Mouse (Mus musculus) cerebral cortex, adult 2 months (tissue): ENCODE measurements around the gene Shmt1.

Source experiments
- WGBS: fragments of 180-500 bp; shearing (Covaris S2); methylation state at CpG from one replicate; pipeline ENCODE4 v1.1.7; 2018; 5-methylcytosine and 5-hydroxymethylcytosine counted together

Shmt1 gene

GRCm38 (mm10) chr11:60811618-60812017, at the start of gene Shmt1:
Shmt1 (minus strand) TSS chr11:60811718.
- WGBS = 30% methylated on average over 6 of the region's 6 CpGs

DNA sequence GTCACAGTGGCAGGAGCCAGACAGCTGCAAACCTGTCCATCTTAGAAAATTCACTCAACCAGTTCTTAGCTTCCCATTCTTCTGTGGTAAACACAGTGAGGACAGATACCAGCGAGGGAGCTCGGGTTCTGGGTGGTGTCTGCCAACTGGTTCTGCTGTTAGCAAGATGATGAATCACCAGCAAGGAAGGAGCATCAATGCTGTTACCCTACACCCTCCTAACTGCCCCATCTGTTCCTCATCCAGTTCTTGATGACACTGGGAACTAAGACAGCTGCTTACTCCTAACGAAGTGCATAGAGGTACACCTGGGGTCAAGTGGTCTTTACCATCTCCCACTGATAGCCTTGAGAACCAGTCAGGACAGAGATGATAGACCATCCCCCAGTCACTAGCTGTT, 45.1 kb upstream of the Shmt1 start:
- WGBS = 48% methylated on average over 3 of the region's 3 CpGs

GRCm38 (mm10) chr11:60845415-60845814, 33.9 kb upstream of the Shmt1 start:
- WGBS = 74% methylated on average over 5 of the region's 5 CpGs

GRCm38 (mm10) chr11:60843412-60843811, 31.9 kb upstream of the Shmt1 start:
- 93% methylated on average over 5 of the region's 5 CpGs for WGBS

DNA sequence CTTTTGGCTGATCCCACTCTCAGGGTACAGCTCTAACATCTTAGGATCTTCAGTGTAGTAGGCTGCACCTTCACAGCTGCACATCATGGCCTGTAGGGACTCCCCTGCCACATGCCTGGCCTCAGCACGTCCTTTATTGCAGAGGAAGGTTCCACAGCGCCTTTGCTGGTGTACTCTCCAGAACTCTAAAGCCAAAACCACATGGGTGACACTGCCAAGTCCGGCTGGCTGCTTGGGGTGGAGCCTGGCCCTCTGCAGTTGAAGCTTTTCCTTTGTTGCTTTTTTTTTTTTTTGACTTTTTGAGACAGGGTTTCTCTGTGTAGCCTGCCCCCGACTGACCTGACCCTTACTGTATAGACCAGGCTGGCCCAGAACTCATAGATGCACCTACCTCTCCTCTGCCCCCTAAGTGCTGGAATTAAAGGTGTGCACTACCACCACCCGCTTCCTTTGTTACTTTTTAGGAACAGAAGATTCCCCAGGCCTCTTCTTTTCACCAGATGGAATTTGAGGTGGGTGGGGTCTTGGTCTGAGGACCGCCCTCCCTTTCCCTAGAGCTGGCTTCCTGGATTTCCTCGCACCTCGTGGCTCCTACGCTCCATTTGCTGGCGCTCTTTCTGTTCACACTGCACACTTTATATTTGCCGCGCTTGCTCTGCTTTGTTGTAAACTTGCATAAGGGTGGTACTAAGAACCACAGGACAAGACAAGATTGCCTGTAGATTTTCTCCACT, 30.1 kb upstream of the Shmt1 start:
- 55% methylated on average over 12 of the region's 12 CpGs for WGBS

DNA sequence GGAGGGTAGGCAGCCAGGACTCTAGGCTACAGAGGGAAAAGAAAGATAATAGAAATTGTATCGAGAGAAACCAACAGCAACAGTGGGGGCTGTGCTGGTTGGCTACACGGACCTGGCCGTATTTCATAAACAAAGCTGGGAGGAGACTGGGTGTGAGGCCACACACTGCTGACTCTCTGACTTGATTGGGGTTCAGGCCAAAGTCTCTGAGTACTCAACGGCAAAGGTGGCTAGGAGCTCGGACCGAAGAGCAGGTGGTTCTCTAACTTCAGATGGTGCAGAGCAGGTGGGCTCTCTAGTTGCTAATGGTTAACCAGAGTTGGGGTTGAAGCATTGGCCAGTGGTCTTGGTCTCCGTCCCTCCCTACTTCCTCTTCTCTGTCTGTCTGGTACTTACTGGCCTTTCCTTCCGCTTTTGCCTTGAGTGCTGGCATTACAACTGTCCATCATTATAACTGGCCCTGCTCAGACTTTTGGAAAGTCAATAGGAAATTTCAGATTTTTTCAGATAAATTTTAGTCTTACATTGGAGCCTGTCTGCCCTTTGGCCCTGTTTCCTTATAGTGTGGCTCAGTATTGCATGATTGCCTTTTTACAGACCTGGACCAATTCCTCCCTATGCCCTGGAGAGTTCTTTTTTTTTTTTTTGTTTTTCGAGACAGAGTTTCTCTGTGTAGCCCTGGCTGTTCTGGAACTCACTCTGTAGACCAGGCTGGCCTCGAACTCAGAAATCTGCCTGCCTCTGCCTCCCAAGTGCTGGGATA, 26.3 kb upstream of the Shmt1 start:
- WGBS = 86% methylated on average over 10 of the region's 10 CpGs

- WGBS = 95% methylated on average over 6 of the region's 6 CpGs
Observed at GRCm38 (mm10) chr11:60836897-60837296, 25.4 kb upstream of the Shmt1 start.

DNA sequence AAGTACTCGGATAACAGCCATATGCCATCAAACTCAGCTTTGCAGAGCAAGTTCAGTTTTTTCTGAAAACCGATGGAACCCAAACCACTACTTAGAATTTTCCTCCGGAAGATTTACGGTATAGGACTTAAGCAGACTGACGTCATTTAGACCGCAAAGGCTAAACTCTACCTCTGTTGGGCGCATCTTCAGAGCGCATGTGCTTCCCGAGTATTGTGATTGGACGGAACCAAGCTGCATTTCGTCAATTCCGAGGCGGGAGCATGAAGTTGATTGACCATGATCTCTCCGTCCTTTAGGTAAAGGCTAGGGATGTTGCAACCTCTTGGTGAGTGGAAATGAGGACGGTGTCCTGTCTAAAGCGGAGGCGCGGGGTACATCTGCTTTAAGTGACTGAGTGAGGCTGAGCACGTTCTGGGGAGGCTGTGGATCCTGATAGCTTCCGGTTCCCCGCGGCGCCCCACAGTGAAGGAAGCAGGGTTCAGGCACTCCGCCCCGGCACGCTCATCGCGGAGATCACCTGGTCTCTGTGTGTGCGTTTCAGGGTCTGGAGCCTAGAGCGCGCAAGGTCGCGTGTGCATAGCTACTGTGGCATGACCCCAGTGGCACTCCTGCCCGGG, 19.0 kb upstream of the Shmt1 start, which contains the start of gene Dhrs7b:
TSS of gene Dhrs7b (plus strand) at position 199 of the 620 bp plus-strand sequence.
- under 1% methylated on average over 34 of the region's 34 CpGs for WGBS

- WGBS = 30% methylated on average over 2 of the region's 2 CpGs
Observed at GRCm38 (mm10) chr11:60828903-60829302, 17.4 kb upstream of the Shmt1 start.

DNA sequence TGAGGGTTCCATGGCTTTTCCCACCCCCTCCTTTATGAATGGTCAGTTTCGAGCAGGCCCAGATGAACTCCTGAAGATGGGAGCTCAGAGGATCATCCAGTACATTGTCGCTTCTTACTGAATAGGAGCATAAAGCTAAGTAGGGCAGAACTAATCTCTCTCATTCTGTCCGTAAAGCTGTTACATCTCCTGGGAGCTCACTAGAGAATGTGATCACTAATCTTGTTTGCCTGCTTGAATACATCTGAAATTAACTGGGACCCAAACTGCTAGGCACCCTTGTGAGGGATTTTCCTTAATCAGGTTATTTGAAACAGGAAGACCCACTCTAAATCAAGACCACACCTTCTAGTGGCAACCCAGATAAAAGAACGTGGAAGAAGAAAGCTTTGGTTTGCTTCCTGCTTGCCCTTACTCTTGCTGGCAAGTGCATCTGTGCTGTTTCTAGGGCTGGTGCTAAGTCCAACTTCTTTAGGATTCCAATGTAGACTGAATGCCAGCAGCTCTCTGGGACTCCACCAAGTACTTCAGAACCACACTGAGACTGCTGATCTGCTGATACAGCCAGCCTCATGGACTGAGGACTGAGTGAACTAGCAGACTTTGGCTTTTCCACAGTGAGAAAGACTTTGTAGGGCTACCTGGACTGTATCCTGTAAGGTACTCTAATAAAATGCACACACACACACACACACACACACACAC, 15.9 kb upstream of the Shmt1 start:
- 30% methylated on average over 4 of the region's 4 CpGs for WGBS

DNA sequence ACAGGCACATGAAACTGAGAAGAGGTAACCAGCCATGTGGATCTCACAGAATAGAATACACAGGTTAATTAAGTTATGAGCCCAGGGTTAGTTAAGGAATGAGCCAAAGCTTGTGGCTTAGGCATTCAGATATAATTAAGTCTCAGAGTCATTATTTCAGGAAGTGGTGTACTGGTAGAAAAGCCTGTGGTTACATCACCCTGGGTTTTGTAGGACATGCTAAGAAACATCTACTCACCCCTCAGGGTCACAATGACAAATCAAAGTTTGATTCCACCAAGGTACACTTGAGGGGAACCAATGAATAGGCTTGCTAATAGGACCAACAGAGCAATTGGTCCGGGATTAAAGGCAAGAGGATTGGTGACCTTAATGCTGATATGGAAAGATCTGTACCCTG, 15.2 kb upstream of the Shmt1 start:
- 58% methylated on average over 1 of the region's 1 CpGs for WGBS

GRCm38 (mm10) chr11:60825191-60825590, 13.7 kb upstream of the Shmt1 start:
- WGBS = 84% methylated on average over 3 of the region's 3 CpGs

DNA sequence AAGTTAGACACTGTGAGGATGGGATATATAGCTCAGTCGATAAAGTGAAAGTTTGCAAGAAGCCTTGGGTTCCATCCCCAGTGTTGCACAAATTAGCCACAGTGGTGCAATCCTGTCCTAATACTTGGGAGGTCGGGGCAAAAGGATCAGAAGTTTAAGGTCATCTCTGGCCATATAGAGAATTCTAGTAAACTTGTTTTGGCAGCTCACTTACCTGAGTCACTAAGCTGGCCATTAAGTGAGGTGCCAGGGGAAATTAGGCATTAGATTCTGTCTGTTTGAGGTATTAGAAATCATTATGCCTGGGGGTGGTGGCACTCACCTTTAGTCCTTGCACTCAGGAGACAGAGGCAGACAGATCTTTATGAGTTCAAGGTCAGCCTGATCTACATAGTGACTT, 12.3 kb upstream of the Shmt1 start:
- 76% methylated on average over 2 of the region's 2 CpGs for WGBS

DNA sequence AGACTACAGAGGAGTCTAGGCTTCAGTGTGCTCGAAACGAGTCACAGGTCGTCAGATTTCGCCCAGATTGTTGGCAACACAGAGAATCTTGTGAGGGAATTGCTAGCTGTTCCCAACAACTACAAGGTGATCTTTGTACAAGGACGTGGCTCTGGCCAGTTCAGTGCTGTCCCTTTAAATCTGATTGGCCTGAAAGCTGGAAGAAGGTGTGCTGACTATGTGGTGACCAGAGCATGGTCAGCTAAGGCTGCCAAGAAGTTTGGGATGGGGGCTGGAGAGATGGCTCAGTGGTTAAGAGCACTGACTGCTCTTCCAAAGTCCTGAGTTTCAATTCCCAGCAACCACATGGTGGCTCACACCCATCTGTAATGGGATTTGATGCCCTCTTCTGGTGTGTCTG, 4.9 kb upstream of the Shmt1 start:
- WGBS = 66% methylated on average over 5 of the region's 5 CpGs

DNA sequence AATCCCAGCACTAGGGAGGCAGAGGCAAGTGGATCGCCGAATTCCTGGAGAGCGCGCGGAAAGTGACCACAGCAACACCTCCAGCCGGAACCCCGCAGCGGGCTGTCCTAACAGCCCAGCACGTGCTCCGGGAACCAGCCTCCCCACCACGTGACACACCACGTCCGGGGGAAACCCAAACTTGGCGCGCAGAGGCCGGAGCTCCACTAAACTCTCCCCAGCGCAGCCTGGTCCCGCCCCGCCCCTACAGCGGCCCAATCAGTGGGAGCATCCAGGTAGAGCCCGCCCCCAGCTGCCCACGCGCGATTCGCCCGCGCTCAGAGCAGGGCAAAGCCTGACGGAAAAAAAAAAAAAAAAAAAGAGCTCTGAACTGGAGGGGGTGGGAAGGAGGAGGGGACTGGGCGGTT, 461 bp downstream of the Shmt1 start:
- under 1% methylated on average over 29 of the region's 29 CpGs for WGBS

DNA sequence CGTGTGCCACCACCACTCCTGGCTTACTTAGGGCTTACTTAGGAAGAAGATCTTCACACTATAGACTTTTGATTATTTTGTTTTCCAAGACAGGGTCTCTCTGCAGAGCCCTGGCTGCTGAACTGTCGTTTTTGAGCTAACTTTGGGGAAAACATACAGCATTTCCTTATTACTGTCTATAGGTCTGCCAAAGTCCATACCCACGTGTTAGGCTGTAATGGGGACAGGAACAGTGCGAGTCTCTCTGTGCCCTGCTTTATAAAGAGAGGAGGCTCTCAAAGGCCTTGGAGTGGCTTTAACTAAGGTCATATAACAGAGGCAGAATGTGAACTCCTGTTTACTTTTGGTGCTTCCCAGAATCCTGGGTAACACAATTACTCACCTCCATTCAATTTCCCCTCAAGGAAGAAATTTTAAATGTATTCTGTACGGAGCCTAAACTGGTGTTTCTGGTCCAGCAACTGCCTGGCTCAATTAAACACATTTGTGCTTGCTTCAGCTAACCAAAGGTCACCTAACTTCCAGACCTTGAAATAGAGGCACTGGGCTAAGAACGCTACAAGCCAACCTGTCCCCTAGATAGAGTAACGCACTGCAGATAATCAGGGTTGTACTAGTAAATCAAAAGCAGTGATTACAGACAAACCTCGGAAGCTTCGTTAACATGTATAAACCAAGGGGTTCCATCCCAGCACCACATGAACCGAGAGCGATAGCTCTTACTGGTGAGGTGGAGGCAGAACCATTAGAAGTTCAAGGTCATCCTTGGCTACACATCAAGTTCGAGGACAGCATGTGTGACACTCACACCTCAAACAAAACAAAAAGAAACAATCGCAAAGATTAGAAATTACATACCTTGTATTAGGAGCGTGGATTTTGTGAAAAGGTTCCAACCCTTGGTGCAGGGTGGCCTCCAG, 1.2 kb downstream of the Shmt1 start:
- 47% methylated on average over 14 of the region's 14 CpGs for WGBS

DNA sequence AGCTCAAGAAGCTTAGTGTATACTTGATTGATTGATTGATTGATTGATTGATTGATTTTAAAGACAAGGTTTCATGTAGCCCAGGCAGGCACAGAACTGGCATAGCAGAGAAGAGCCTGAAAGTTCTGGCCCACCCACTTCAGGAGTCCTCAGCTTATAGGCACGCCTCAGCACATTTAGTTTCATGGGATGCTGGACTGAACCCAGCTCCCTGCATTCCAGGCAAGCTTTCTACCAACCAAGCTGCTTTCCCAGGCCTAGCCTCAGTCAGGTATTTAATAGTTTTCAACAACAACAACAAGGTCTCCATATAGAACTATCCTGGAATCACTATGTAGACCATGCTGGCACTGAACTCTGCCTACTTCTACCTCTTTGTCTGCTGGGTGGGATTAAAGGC, 2.0 kb downstream of the Shmt1 start:
- 79% methylated on average over 1 of the region's 1 CpGs for WGBS

DNA sequence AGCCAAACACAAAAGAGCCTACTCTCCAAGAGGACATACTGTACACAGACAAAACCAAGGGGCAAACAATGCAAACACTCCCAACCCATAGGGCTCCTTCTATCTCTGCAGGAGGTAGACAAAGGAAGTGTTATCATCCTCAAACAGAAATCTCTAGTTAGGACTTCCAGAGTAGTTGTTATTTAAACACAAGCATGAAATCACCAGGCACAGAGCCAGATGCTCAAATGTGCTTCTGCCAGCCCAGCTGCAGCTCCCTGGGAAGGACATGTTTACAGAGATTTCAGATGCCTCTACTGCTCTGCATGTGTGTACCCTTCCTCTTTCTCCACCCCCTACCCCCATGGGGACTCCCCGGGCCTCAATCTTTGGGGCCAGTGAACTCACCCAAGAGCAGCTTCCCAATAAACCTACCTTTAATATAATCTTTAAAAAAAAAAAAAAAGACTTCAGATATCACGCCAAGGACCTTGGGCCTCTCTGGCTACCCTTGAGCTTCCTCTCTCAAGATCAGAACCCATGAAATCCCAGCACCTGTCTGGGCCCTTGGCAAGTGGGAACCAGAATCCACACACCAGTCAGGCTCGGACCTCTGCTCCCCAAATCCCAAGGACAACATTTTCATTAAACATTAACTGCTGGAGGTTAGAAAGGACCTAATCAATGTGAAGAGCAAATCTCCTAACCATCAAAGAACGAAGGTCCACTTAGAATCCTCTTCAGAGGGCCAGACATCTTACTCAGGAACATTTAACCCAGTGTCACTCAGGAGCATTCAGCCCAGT, 3.0 kb downstream of the Shmt1 start:
- 73% methylated on average over 4 of the region's 4 CpGs for WGBS

GRCm38 (mm10) chr11:60800892-60801291, 10.6 kb downstream of the Shmt1 start:
- WGBS = 87% methylated on average over 1 of the region's 1 CpGs

DNA sequence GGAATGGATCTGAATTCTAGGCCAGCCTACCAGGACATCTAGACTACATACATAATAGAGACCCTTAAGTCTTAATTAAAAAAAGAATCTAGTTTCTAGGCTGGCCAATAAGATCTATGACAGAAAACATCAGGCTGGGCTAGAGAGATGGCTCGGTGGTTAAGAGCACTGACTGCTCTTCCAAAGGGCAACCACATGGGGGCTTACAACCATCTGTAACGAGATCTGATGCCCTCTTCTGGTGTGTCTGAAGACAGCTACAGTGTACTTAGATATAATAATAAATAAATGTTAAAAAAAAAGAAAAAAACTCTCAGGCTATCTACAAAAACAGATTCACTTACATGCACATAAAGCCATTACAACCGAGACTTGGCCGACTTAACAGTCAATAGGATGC, 11.5 kb downstream of the Shmt1 start:
- 89% methylated on average over 4 of the region's 4 CpGs for WGBS
